In genomic region chr13:63980012-63980691, GRCm38 (mm10) we compare ENCODE assay signal across 8 mouse cellular contexts.
DNase-seq lines count a peak whose midpoint lies in the region; ATAC-seq and TF ChIP-seq lines count a peak whose summit lies in the region.

No protein-coding gene starts in this region.

- intact Hi-C loops in heart, postnatal 36 days (cut with DNase I), result no loop called here

- peak overlapping the region; percentile 70 for H3K27ac ChIP-seq in heart, embryonic 10.5 days
- H3K27ac ChIP-seq in hindbrain, embryonic 12.5 days, result peak overlapping the region; percentile 9; the same call in 1 of the 2 replicates
- no peak overlapping the region for H3K27ac ChIP-seq in midbrain, embryonic 13.5 days

- ATAC-seq in hindbrain, embryonic 12.5 days (ENCODE audit: low FRiP score), result peak; percentile 82; the same call in 1 of the 2 replicates
- ATAC-seq in midbrain, embryonic 13.5 days, result peak; percentile 73

- 14% methylated on average over 7 of the region's 7 CpGs for WGBS in heart, embryonic 10.5 days
- 2% methylated on average over 7 of the region's 7 CpGs for WGBS in hindbrain, embryonic 12.5 days
- WGBS in midbrain, embryonic 13.5 days, result 0% methylated on average over 7 of the region's 7 CpGs

- no peaks in the 10 kb centered on the region for H3K36me3 ChIP-seq in heart, embryonic 10.5 days
- H3K36me3 ChIP-seq in hindbrain, embryonic 12.5 days, result no peaks in the 10 kb centered on the region
- no peaks in the 10 kb centered on the region for H3K36me3 ChIP-seq in midbrain, embryonic 13.5 days

- H3K4me2 ChIP-seq in hindbrain, embryonic 12.5 days (replicated peaks), result no peak overlapping the region; the same call in 1 of the 2 replicates
- H3K4me2 ChIP-seq in midbrain, embryonic 13.5 days (replicated peaks), result no peak overlapping the region

- peaks cover 33% of the 10 kb centered on the region for H3K4me1 ChIP-seq in heart, embryonic 10.5 days
- H3K4me1 ChIP-seq in hindbrain, embryonic 12.5 days, result peaks cover 18% of the 10 kb centered on the region
- H3K4me1 ChIP-seq in midbrain, embryonic 13.5 days (replicated peaks), result peaks cover 20% of the 10 kb centered on the region

- H3K9me3 ChIP-seq in heart, embryonic 10.5 days, result no peaks in the 10 kb centered on the region
- H3K9me3 ChIP-seq in hindbrain, embryonic 12.5 days (replicated peaks), result no peaks in the 10 kb centered on the region
- H3K9me3 ChIP-seq in midbrain, embryonic 13.5 days, result no peaks in the 10 kb centered on the region

- no peak for DNase-seq in heart, embryonic 10.5 days (ENCODE audit: low spot score)
- no peak for DNase-seq in heart, postnatal 36 days
- DNase-seq in brain, embryonic 14.5 days (ENCODE audit: low read depth), result peak; percentile 56
- DNase-seq in frontal cortex, adult 2 months (ENCODE audit: extremely low spot score in 1 of 2, low spot score in 1 of 2), result no peak
- DNase-seq in spleen, adult 18-20 months, result no peak
- no peak for DNase-seq in adrenal gland, adult 8-10 months

- no peaks in the 10 kb centered on the region for H3K27me3 ChIP-seq in heart, embryonic 10.5 days (ENCODE audit: insufficient read depth, poor library complexity, severe bottlenecking)
- peaks cover 3% of the 10 kb centered on the region; the same call in 1 of the 2 replicates for H3K27me3 ChIP-seq in hindbrain, embryonic 12.5 days
- H3K27me3 ChIP-seq in midbrain, embryonic 13.5 days, result peaks cover 29% of the 10 kb centered on the region

- H3K9ac ChIP-seq in hindbrain, embryonic 12.5 days, result no peak overlapping the region
- no peak overlapping the region for H3K9ac ChIP-seq in midbrain, embryonic 13.5 days (replicated peaks)

- no peak for TF ChIP-seq CTCF in brain, embryonic 14.5 days (IDR thresholded peaks at IDR 0.05; ENCODE audit: borderline replicate concordance, extremely low read depth, insufficient read depth, insufficient read length)

- TF ChIP-seq POLR2A in brain, embryonic 14.5 days (IDR thresholded peaks at IDR 0.05; ENCODE audit: borderline replicate concordance, extremely low read depth, insufficient read depth, insufficient read length, poor library complexity, severe bottlenecking), result no peak

- no peak overlapping the region for H3K4me3 ChIP-seq in heart, embryonic 10.5 days
- H3K4me3 ChIP-seq in hindbrain, embryonic 12.5 days, result no peak overlapping the region
- no peak overlapping the region for H3K4me3 ChIP-seq in midbrain, embryonic 13.5 days (replicated peaks)
